Mouse (Mus musculus) megakaryocyte, embryonic 14.5 days (primary cell): ENCODE measurements around the gene Cecr2.

Experiments used
- FLI1 ChIP-seq: IDR thresholded peaks from 2 replicates; pipeline ENCODE4 v1.6.1; 2012; ENCODE audit warnings: low read length, inconsistent platforms, mixed read lengths
- GATA1 ChIP-seq: IDR thresholded peaks from 3 replicates; pipeline ENCODE4 v1.6.1; 2012; ENCODE audit warnings: mixed read lengths, low read length, inconsistent platforms, borderline replicate concordance

DNA sequence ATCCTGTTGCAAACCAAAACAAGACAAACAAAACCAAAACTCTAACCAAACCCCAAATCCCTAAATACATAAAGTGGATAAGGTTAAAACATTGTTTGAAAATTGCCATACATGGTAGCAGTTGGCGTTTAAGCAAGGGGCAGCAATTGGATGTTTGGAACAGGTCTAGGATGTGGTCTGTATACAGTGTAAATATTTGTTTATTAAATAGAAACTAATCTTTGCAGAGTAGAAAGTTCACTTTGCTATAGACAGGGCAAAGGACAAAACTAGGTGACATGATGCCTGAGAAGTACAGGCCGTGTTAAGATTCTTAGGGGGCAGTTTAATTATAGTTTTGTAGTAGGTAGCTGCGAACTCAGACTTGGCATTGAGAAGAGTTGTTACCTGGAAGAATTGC, 18.6 kb downstream of the Cecr2 start:
- TF ChIP-seq FLI1 (no peak), GATA1 (no peak)
